Mouse (Mus musculus): Measurements from ENCODE around the gene Ctf1.

DNA sequence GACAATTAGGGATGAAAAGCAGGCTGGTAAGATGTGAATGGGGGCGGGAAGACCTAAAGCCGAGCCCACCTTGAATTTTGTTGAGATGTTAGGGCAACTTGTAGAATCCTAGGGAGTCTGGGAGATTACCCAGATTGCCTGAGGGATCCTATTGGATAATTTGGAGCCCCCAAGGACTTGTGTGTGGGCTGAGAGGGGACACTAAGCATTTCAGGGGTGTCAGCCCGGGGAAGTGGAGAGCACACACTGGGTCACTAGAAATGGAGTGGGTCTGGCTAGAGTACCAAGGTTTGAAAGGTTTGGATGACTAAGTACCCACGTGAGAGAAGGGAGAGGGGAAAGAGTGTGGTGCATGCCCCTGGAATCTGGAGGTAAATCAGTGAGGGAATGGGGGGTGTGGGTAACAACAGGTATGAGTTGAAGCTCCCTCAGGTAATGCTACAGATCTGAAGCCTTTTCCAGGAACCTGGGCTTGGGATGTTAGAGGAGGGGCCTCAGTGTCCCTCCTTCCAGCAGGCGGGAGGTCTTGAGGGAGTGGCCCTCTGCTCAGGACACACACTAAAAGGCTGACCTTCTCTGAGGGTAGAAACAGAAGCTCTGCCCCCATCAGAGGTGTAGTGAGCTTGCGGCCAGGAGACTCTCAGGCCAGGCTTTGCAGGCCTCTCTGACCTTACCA lies 35.2 kb downstream of the Ctf1 start:
- TF ChIP-seq CTCF (IDR thresholded peaks at IDR 0.05; ENCODE audit: extremely low read depth, insufficient read depth, low read length) (no peak), POLR2A (IDR thresholded peaks at IDR 0.05; ENCODE audit: extremely low read depth, insufficient read depth, low read length) (no peak)

All from cortical plate, adult 2 months (tissue).